Mouse (Mus musculus) cerebellum, adult 8-10 months (tissue): ENCODE results near the gene Camk2n2.
A peak's percentile ranks its signal among the peaks of the same experiment; 100 is the strongest.
"Not testable (repeated sequence)": the region's sequence is repeated elsewhere in the genome, so short reads cannot be mapped to it uniquely, and the experiment has no call there.

Experiments
- DNase-seq: peaks from one replicate; pipeline ENCODE4 v3.0.0; 2022

The Camk2n2 gene

GRCm38 (mm10) chr16:20621191-20621990 lies at the start of gene Camk2n2:
Gene Camk2n2 (minus strand): TSS chr16:20621287.
- DNase-seq = peak; percentile 80

DNA sequence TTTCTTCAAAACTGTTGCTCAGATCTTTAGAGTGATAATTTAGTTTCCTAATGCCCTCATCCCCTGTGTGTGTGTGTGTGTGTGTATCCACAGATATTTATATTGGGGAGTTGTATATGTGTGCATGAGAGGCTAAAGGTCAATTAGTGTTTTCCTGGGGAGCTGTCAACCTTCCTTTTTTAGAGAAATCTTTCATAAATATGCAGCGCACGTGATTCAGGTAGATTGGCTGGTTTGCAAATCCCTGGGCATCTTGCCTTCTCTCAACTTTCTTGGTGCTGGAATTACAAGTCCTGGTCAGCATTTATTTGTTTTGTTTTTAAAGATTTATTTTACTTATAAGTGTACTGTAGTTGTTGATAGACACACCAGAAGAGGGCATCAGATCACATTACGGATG lies 49.2 kb upstream of the Camk2n2 start:
- no peak for DNase-seq

DNA sequence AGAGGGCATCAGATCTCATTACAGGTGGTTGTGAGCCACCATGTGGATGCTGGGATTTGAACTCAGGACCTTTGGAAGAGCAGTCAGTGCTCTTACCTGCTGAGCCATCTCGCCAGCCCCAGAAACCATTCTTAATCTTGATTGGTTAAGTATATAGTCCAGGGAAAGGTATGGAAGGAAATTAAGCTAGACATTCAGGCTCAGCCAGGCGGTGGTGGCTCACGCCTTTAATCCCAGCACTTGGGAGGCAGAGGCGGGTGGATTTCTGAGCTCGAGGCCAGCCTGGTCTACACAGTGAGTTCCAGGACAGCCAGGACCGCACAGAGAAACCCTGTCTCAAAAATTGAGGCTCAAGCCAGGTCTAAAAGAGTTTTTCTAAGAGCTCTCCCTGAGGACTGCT lies 46.9 kb upstream of the Camk2n2 start, which contains the start of gene Eif4g1:
Eif4g1 (plus strand) TSS at position 301 of the 400 bp plus-strand sequence.
- DNase-seq = not testable (repeated sequence)

DNA sequence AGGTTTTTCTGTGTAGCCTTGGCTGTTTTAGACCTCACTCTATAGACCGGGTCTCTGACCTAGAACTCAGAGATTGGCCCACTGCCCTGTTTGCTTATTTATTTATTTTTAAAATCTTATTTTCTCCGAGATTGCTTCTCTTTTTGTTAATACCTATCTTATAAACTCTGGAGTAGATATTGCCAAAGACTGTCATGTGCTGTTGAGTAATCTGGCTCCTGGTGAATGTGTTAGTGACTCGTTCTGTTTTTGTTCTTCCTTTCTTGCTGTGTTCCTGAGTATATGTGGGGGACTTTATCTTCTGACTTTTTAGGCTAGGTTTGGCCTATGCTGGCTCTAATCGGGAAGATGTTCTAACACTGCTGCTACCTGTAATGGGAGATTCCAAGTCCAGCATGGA lies 36.6 kb upstream of the Camk2n2 start:
- DNase-seq = no peak

- no peak for DNase-seq
Observed at GRCm38 (mm10) chr16:20653315-20653714, 32.2 kb upstream of the Camk2n2 start.

- DNase-seq = no peak
Observed at GRCm38 (mm10) chr16:20651947-20652310, 30.8 kb upstream of the Camk2n2 start.

- DNase-seq = peak; percentile 97
Observed at GRCm38 (mm10) chr16:20651076-20651946, 30.2 kb upstream of the Camk2n2 start, which contains the start of gene Psmd2. Gene Psmd2 (plus strand): TSS chr16:20651652.

- no peak for DNase-seq
Observed at GRCm38 (mm10) chr16:20643911-20644310, 22.8 kb upstream of the Camk2n2 start.

GRCm38 (mm10) chr16:20642161-20642560 lies 21.1 kb upstream of the Camk2n2 start:
- DNase-seq = peak; percentile 75

GRCm38 (mm10) chr16:20638367-20638766 lies 17.3 kb upstream of the Camk2n2 start:
- no peak for DNase-seq

GRCm38 (mm10) chr16:20637410-20637809 lies 16.3 kb upstream of the Camk2n2 start:
- DNase-seq = no peak

GRCm38 (mm10) chr16:20629731-20630634 lies 8.9 kb upstream of the Camk2n2 start, which contains the start of gene Ece2:
Gene Ece2 (plus strand): TSS chr16:20629828.
- DNase-seq = peak; percentile 58

DNA sequence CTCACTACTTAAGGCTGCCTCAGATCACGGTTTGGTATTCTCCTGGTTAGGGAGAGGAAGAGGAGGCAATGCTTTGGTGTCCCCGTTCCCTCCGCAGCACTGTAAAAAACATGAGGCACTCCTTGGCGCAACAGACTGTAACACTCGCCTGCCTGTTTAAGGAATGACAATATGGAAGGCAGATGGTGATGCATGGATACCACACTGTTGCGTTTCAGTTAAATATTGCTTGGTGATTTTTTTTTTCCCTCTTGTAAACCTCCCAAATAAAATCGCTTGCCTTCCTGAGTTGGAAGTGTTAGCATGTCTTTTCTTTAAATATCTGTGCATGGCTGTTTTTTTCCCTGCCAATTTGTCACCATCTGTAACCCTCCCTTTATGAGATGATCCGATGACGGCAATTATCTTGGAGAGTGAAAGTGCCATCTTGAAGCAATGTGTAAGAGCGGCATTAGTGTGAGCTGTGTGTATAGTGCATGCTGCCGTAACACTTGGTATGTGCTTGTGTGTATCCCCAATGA lies 7.8 kb upstream of the Camk2n2 start:
- no peak for DNase-seq

DNA sequence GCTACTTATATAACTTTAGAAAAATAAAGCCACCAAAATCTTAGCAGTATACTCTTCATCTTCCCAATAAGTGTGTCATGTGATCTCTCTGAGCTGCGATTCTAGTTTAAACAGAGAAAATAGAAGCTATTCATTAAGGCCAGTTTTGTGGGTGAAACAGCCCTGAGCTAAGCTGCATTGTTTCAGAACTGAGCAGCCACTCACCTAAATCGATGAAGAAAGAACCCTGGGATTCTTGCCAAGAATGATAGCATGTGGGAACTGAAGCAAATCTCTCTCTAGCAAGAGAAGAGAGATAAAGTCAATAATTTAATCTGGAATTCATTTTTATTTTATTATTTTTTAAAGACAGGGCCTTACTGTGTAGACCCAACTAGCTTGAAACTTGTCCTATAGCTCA lies 2.1 kb upstream of the Camk2n2 start:
- no peak for DNase-seq

GRCm38 (mm10) chr16:20621991-20622685 lies 1.1 kb upstream of the Camk2n2 start:
- DNase-seq = peak; percentile 73

DNA sequence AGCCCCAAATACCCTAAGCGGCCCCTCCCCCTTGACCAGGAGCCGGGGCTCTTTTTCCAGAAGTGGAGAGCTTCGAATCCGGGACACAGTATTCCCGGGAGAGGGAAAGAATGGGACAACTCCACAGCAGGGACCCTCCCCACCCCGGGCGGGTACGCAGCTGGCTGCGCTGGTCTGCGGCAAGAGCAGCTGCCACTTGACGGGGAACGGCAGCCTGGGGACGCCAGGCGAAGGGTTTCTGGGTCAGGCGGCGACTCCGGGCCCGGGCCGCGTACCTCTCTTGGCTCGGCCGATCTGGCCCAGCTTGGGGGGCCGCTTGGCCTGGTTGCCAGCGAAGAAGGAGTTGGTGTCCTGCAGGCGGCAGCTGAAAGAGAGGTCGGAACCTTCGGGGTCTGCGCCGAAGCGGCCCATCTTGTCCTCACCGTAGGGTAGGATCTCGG lies 316 bp downstream of the Camk2n2 start:
- no peak for DNase-seq

DNA sequence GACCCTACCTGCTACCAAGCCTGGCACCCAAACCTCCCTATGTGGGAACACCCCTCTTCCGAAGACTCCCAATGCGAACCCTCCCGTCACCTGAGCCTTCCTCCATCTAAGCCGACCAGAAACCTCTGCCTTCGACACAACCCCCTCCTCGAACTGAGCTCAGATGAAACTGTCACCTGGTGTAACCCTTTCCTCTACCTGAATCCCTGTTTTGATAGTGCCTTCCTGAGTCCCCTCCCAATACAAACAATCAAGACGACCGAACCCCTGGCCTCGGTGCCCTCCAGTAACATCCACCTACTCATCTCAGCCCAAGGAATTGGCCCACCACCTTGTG lies 720 bp downstream of the Camk2n2 start:
- DNase-seq = no peak

DNA sequence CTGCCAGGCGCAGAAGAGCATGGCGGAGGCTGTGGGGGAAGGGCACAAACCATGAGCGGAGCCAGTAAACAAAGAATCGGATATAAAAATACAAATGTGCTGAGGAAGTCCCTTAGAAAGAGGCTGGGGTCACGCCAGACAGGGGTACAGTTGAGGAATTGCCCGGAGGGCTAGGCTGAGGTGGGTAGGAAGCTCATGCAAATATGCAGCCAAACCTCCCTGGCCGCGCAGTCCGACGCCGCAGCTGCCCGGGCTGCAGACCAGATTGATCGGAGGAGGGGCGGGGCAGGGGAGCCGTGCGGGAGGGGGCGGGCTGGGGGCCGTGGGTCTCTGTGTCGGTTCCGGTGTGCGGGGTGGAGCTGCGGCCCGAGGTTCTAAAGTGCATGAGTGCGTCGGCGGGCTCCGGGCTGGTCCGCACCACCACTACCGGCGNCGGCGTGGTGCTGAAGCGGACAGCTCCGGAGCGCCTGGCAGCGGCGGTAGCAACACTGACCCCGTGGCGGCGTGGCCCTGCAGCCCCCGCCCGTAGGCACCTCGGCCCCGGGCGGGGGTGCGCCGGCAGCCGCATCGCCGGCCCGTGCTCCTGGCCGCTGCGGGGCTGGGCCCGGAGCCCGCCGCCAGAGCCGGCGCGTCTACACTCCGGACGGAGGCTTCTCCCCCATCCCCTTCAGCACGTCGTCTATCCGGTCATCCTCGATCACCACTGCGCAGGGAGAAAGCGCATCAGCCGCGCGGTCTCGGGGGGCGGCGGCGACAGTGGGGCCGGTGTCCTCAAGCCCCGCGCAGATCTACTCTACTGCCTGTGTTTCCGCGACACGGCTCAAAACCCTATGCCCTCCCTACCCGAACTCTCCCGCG lies 1.3 kb downstream of the Camk2n2 start:
- peak; percentile 41 for DNase-seq

- peak; percentile 75 for DNase-seq
Observed at GRCm38 (mm10) chr16:20611357-20612227, 9.5 kb downstream of the Camk2n2 start, which contains the start of the genes Eef1akmt4, Gm49333 and Alg3. Gene Eef1akmt4 (plus strand): TSS chr16:20611593. Gene Gm49333 (plus strand): TSS chr16:20611610. Gene Alg3 (minus strand): TSS chr16:20611735.
